Mouse (Mus musculus): ENCODE measurements around the gene Tfe3. TPM values are rescaled to one million over a fixed set of nuclear protein-coding genes. Genes with fewer than 3 reads are reported as not detected.
"Not testable (repeated sequence)": the region's sequence is repeated elsewhere in the genome, so short reads cannot be mapped to it uniquely, and the experiment has no call there.

The Tfe3 gene
- polyA plus RNA-seq, 1 experiment from 2014 or later: 30.9 TPM

GRCm38 (mm10) chrX:7795016-7795415, 32.7 kb downstream of the Tfe3 start:
- no peaks in the 10 kb centered on the region for H3K9me3 ChIP-seq (ENCODE audit: low read length)
- no peak overlapping the region for H3K9ac ChIP-seq (replicated peaks; ENCODE audit: low read length)
- no peak overlapping the region for H3K4me3 ChIP-seq (ENCODE audit: low read length)
- no peaks in the 10 kb centered on the region for H3K4me1 ChIP-seq (ENCODE audit: insufficient read depth, low read length)
- 27% methylated on average over 7 of the region's 7 CpGs for WGBS
- no peak overlapping the region for H3K4me2 ChIP-seq (replicated peaks; ENCODE audit: low read depth, low read length)
- no peak overlapping the region for H3K27ac ChIP-seq (ENCODE audit: low read length)
- H3K27me3 ChIP-seq (ENCODE audit: insufficient read depth, low read length): no peaks in the 10 kb centered on the region
- H3K36me3 ChIP-seq (ENCODE audit: insufficient read depth, low read length): 0 out of 2 replicates have a peak, but pooled peaks cover 10% of the 10 kb centered on the region
- ATAC-seq (ENCODE audit: low FRiP score, low TSS enrichment): no peak

GRCm38 (mm10) chrX:7797327-7797726, 35.0 kb downstream of the Tfe3 start:
- H3K27ac ChIP-seq (ENCODE audit: low read length): no peak overlapping the region
- no peaks in the 10 kb centered on the region for H3K4me1 ChIP-seq (ENCODE audit: insufficient read depth, low read length)
- no peaks in the 10 kb centered on the region for H3K27me3 ChIP-seq (ENCODE audit: insufficient read depth, low read length)
- no peak overlapping the region for H3K9ac ChIP-seq (replicated peaks; ENCODE audit: low read length)
- no peaks in the 10 kb centered on the region for H3K9me3 ChIP-seq (ENCODE audit: low read length)
- 0 out of 2 replicates have a peak, but pooled peaks have one; percentile 35 for ATAC-seq (ENCODE audit: low FRiP score, low TSS enrichment)
- no peak overlapping the region for H3K4me3 ChIP-seq (ENCODE audit: low read length)
- 0 out of 2 replicates have a peak, but pooled peaks cover 13% of the 10 kb centered on the region for H3K36me3 ChIP-seq (ENCODE audit: insufficient read depth, low read length)
- WGBS: 73% methylated on average over 3 of the region's 3 CpGs
- no peak overlapping the region for H3K4me2 ChIP-seq (replicated peaks; ENCODE audit: low read depth, low read length)

GRCm38 (mm10) chrX:7802157-7802556, 39.8 kb downstream of the Tfe3 start:
- not testable (repeated sequence) for H3K9ac ChIP-seq (replicated peaks; ENCODE audit: low read length); H3K9me3 ChIP-seq (ENCODE audit: low read length); ATAC-seq (ENCODE audit: low FRiP score, low TSS enrichment); H3K27ac ChIP-seq (ENCODE audit: low read length); H3K27me3 ChIP-seq (ENCODE audit: insufficient read depth, low read length); H3K4me3 ChIP-seq (ENCODE audit: low read length); H3K4me2 ChIP-seq (replicated peaks; ENCODE audit: low read depth, low read length); H3K4me1 ChIP-seq (ENCODE audit: insufficient read depth, low read length)
- H3K36me3 ChIP-seq (ENCODE audit: insufficient read depth, low read length): peaks cover 17% of the 10 kb centered on the region; the same call in 1 of the 2 replicates
- WGBS: 85% methylated on average over 2 of the region's 2 CpGs

GRCm38 (mm10) chrX:7815016-7815415, 52.7 kb downstream of the Tfe3 start:
- 54% methylated on average over 8 of the region's 8 CpGs for WGBS
- ATAC-seq (ENCODE audit: low FRiP score, low TSS enrichment); H3K9me3 ChIP-seq (ENCODE audit: low read length); H3K4me1 ChIP-seq (ENCODE audit: insufficient read depth, low read length); H3K27ac ChIP-seq (ENCODE audit: low read length); H3K9ac ChIP-seq (replicated peaks; ENCODE audit: low read length); H3K4me3 ChIP-seq (ENCODE audit: low read length); H3K4me2 ChIP-seq (replicated peaks; ENCODE audit: low read depth, low read length); H3K36me3 ChIP-seq (ENCODE audit: insufficient read depth, low read length); H3K27me3 ChIP-seq (ENCODE audit: insufficient read depth, low read length): not testable (repeated sequence)

- WGBS: 23% methylated on average over 24 of the region's 24 CpGs
- no peak within 1 kb of the TSS for H3K27ac ChIP-seq (ENCODE audit: low read length)
Measured at GRCm38 (mm10) chrX:7821865-7822779, 59.8 kb downstream of the Tfe3 start, which contains the start of gene Kcnd1. Gene Kcnd1, plus strand, starts transcription at chrX:7822289.

More at GRCm38 (mm10) chrX:7821865-7822779, 59.8 kb downstream of the Tfe3 start, which contains the start of gene Kcnd1:
- Histone ChIP-seq H3K4me2 (replicated peaks; ENCODE audit: low read depth, low read length) (peak within 1 kb of the TSS; percentile 57), H3K4me1 (ENCODE audit: insufficient read depth, low read length) (no peaks in the 10 kb centered on the region), H3K27me3 (ENCODE audit: insufficient read depth, low read length) (no peaks in the 10 kb centered on the region), H3K9me3 (ENCODE audit: low read length) (no peaks in the 10 kb centered on the region; the same call in 1 of the 2 replicates), H3K4me3 (ENCODE audit: low read length) (peak within 1 kb of the TSS; percentile 48), H3K36me3 (ENCODE audit: insufficient read depth, low read length) (no peaks in the 10 kb centered on the region), H3K9ac (replicated peaks; ENCODE audit: low read length) (peak within 1 kb of the TSS; percentile 60)
- ATAC-seq (ENCODE audit: low FRiP score, low TSS enrichment): peak; percentile 72

MicroRNAs encoded within 50 kb of the gene (microRNA counts, 519-probe panel; counts per million panel counts)
- microRNA mmu-miR-1198: 2,551 counts per million, percentile 62 among the panel's probes with 10 or more counts

Small RNAs within 50 kb of the gene (microRNA-seq; reads per million reads assigned to microRNA genes)
- 30.4 reads per million, percentile 42 among the genes with 10 or more reads in this experiment for gene Mir1198

Other genes with a start within 250 kb of the Tfe3 start
- 0.18 TPM in 1 of 2 replicates, not detected in the other for gene Foxp3, start 188.9 kb upstream of the Tfe3 start, polyA plus RNA-seq (2015; fragmentation: Nextera tagmentation; extraction: Ambion mirVana)
- 1.9 and 2.2 TPM in 2 replicates for gene Ppp1r3f, start 188.3 kb upstream of the Tfe3 start, polyA plus RNA-seq (2015; fragmentation: Nextera tagmentation; extraction: Ambion mirVana)
- 35.3 and 36.6 TPM in 2 replicates for gene Ccdc22, start 157.0 kb upstream of the Tfe3 start, polyA plus RNA-seq (2015; fragmentation: Nextera tagmentation; extraction: Ambion mirVana)
- 0.04 and 0.09 TPM in 2 replicates for gene Cacna1f, start 155.5 kb upstream of the Tfe3 start, polyA plus RNA-seq (2015; fragmentation: Nextera tagmentation; extraction: Ambion mirVana)
- gene Syp, start 124.1 kb upstream of the Tfe3 start, polyA plus RNA-seq (2015; fragmentation: Nextera tagmentation; extraction: Ambion mirVana): 3.1 and 3.6 TPM in 2 replicates
- gene Prickle3, start 105.3 kb upstream of the Tfe3 start, polyA plus RNA-seq (2015; fragmentation: Nextera tagmentation; extraction: Ambion mirVana): 14.1 and 14.7 TPM in 2 replicates
- gene Plp2, start 91.2 kb upstream of the Tfe3 start, polyA plus RNA-seq (2015; fragmentation: Nextera tagmentation; extraction: Ambion mirVana): 170 and 179 TPM in 2 replicates
- gene Magix, start 81.3 kb upstream of the Tfe3 start, polyA plus RNA-seq (2015; fragmentation: Nextera tagmentation; extraction: Ambion mirVana): 0.91 and 1.4 TPM in 2 replicates
- 47.6 and 50.4 TPM in 2 replicates for gene Gpkow, start 65.4 kb upstream of the Tfe3 start, polyA plus RNA-seq (2015; fragmentation: Nextera tagmentation; extraction: Ambion mirVana)
- 45.7 and 48.8 TPM in 2 replicates for gene Wdr45, start 48.2 kb upstream of the Tfe3 start, polyA plus RNA-seq (2015; fragmentation: Nextera tagmentation; extraction: Ambion mirVana)
- 0.59 TPM in 1 of 2 replicates, not detected in the other for gene Gm45208, start 40.3 kb upstream of the Tfe3 start, polyA plus RNA-seq (2015; fragmentation: Nextera tagmentation; extraction: Ambion mirVana)
- 69.3 and 74.7 TPM in 2 replicates for gene Praf2, start 34.1 kb upstream of the Tfe3 start, polyA plus RNA-seq (2015; fragmentation: Nextera tagmentation; extraction: Ambion mirVana)
- gene Ccdc120, start 11.7 kb upstream of the Tfe3 start, polyA plus RNA-seq (2015; fragmentation: Nextera tagmentation; extraction: Ambion mirVana): 17.4 and 19.6 TPM in 2 replicates
- 47.5 and 57.0 TPM in 2 replicates for gene Gripap1, start 27.2 kb downstream of the Tfe3 start, polyA plus RNA-seq (2015; fragmentation: Nextera tagmentation; extraction: Ambion mirVana)
- 1.7 and 1.9 TPM in 2 replicates for gene Kcnd1, start 59.7 kb downstream of the Tfe3 start, polyA plus RNA-seq (2015; fragmentation: Nextera tagmentation; extraction: Ambion mirVana)
- gene Otud5, start 78.8 kb downstream of the Tfe3 start, polyA plus RNA-seq (2015; fragmentation: Nextera tagmentation; extraction: Ambion mirVana): 37.5 and 39.1 TPM in 2 replicates
- gene Pim2, start 115.7 kb downstream of the Tfe3 start, polyA plus RNA-seq (2015; fragmentation: Nextera tagmentation; extraction: Ambion mirVana): 11.7 and 13.4 TPM in 2 replicates
- gene Slc35a2, start 121.5 kb downstream of the Tfe3 start, polyA plus RNA-seq (2015; fragmentation: Nextera tagmentation; extraction: Ambion mirVana): 37.8 and 41.1 TPM in 2 replicates
- gene Pqbp1, start 136.7 kb downstream of the Tfe3 start, polyA plus RNA-seq (2015; fragmentation: Nextera tagmentation; extraction: Ambion mirVana): 113 and 124 TPM in 2 replicates
- 182 and 184 TPM in 2 replicates for gene Timm17b, start 136.8 kb downstream of the Tfe3 start, polyA plus RNA-seq (2015; fragmentation: Nextera tagmentation; extraction: Ambion mirVana)
- not detected in 2 replicates for gene Gm10491, start 145.3 kb downstream of the Tfe3 start, polyA plus RNA-seq (2015; fragmentation: Nextera tagmentation; extraction: Ambion mirVana)
- not detected in 2 replicates for gene Gm10490, start 147.0 kb downstream of the Tfe3 start, polyA plus RNA-seq (2015; fragmentation: Nextera tagmentation; extraction: Ambion mirVana)
- 1.4 and 2.3 TPM in 2 replicates for gene Pcsk1n, start 157.3 kb downstream of the Tfe3 start, polyA plus RNA-seq (2015; fragmentation: Nextera tagmentation; extraction: Ambion mirVana)
- not detected in 2 replicates for gene Eras, start 166.0 kb downstream of the Tfe3 start, polyA plus RNA-seq (2015; fragmentation: Nextera tagmentation; extraction: Ambion mirVana)
- gene Hdac6, start 185.3 kb downstream of the Tfe3 start, polyA plus RNA-seq (2015; fragmentation: Nextera tagmentation; extraction: Ambion mirVana): 65.3 and 69.8 TPM in 2 replicates
- 0.58 and 0.69 TPM in 2 replicates for gene Gata1, start 215.5 kb downstream of the Tfe3 start, polyA plus RNA-seq (2015; fragmentation: Nextera tagmentation; extraction: Ambion mirVana)